Mouse (Mus musculus) E14TG2a.4 (cell line): ENCODE data around the gene Selenoo.

Experiments used
- CTCF ChIP-seq: conservative IDR thresholded peaks from 2 replicates; pipeline ENCODE4 v1.5.1; 2014; ENCODE audit warnings: low read length
- NANOG ChIP-seq: IDR thresholded peaks from 2 replicates; pipeline ENCODE4 v1.6.1; 2014; ENCODE audit warnings: borderline replicate concordance, low read length, mixed read lengths
- POU5F1 ChIP-seq: IDR thresholded peaks from 2 replicates; pipeline ENCODE4 v1.6.1; 2014; ENCODE audit warnings: low read length, borderline replicate concordance

DNA sequence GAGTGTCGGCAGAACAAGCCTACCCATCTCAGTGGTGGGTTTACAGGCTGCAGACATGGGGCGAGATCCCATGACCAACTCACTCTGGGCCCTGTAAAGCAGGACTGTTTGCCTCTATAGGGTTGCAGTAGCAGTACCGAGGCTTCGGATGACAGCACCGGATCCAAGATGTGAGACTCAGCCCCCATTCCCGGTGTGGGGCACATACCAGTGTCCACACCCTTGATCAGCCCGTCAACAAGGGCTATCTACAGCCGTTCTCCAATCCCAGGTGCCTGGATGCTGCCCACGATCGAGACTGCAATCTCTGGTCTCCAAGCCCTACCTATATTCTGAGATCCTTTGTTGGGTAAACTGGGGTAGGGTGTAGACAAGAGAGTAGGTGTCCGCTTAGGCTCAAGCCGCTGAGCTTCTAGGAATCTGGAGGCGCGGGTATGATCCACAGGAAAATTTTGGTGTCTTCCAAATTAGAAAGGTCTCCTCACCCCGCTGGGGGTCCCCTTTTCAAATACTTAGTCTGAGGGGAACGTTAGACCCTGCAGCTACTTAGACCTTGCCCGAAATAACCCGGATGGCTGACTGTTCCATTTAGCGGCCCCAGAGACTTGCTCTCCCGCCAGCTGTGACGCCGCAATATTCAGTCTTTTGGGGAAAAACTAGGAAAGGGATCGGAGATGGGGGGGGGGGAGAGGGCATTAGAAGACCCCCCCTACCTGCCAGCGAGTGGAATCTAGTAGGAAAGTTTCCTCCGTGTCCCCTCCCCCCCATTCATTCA lies 59.8 kb downstream of the Selenoo start:
- no peak for TF ChIP-seq POU5F1
- TF ChIP-seq CTCF = no peak
- TF ChIP-seq NANOG = no peak
